Mouse (Mus musculus): ENCODE data around the gene Itpk1. TPM values are rescaled to one million over a fixed set of nuclear protein-coding genes. Genes with fewer than 3 reads are reported as not detected.

Itpk1 gene
- polyA plus RNA-seq (2012; fragmentation: generic; extraction: Trizol) = 4.5 TPM
- long read RNA-seq, experiment 1, partial matches to known transcripts = 0 of 4 reads
- long read RNA-seq, experiment 1, other reads (novel, unspliced or antisense) = 1 of 4 reads
- long read RNA-seq, experiment 2, transcript Itpk1-201 (10 exons, 2,918 nt) = major isoform, 9 of 9 reads
- long read RNA-seq, experiment 2, partial matches to known transcripts = 0 of 9 reads
- long read RNA-seq, experiment 2, other reads (novel, unspliced or antisense) = 0 of 9 reads

DNA sequence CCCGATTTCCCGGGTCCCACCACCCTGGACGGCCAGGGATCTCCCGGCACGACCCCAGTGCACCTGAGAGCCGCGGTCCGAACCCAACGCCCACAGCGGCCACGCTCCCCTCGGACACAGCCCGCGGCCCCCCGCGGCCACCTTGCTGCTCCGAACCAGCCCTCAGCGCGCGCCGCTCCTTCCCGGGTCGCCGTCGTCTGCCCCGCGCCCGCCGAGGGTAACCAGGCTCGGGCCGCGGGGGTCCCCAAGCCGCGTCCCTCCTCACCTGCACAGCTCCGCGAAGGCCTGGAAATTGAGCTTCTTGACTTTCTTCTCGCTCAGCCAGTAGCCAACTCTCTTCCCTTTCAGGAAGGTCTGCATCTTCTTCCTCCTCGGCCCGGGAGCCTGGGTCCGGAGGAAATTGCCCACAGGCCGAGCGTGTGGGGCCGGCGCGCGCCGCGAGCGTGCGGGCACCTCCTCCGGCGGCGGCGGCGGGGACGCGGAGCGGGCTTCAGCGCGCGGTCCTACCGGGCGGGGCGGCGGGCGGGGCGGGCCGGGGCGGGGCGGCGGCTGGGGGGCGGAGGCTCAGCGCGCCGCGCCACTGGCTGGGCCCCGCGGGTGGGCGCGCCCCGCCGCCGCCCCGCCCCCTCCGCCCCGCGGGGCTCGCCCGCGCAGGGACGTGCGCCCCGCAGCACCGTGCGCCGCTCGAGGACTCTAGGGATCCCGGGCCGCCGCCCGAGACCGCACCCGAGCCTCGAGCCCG is at the start of gene Itpk1:
Gene Itpk1 (minus strand): TSS at position 474 of the 742 bp plus-strand sequence.
- Histone ChIP-seq H3K36me3 (ENCODE audit: control insufficient read depth, insufficient read depth) (no peaks in the 10 kb centered on the region), H3K4me3 (ENCODE audit: insufficient read depth, poor library complexity, severe bottlenecking) (peak within 1 kb of the TSS; percentile 34), H3K79me2 (ENCODE audit: control insufficient read depth, insufficient read depth) (no peaks in the 10 kb centered on the region), H3K27me3 (ENCODE audit: control insufficient read depth, insufficient read depth, insufficient read length) (no peaks in the 10 kb centered on the region), H3K79me3 (ENCODE audit: low read depth) (no peaks in the 10 kb centered on the region), H3ac (ENCODE audit: control insufficient read depth, insufficient read length, low read depth) (peak within 1 kb of the TSS; percentile 85)
- TF ChIP-seq CTCF (IDR thresholded peaks at IDR 0.05; ENCODE audit: control insufficient read depth, insufficient read depth, insufficient read length) = no peak
- TF ChIP-seq USF1 (IDR thresholded peaks at IDR 0.05; ENCODE audit: low read depth) = no peak
- TF ChIP-seq MYOG (IDR thresholded peaks at IDR 0.05; ENCODE audit: control insufficient read depth, extremely low read depth, insufficient read length) = no peak
- no peak for TF ChIP-seq MYOD1 (IDR thresholded peaks at IDR 0.05; ENCODE audit: control insufficient read depth, insufficient read length, low read depth)
- no peak for TF ChIP-seq MAX (IDR thresholded peaks at IDR 0.05)
- TF ChIP-seq CEBPB (IDR thresholded peaks at IDR 0.05; ENCODE audit: low read depth) = no peak
- TF ChIP-seq FOSL1 (IDR thresholded peaks at IDR 0.05; ENCODE audit: insufficient read depth, low read length, poor library complexity, severe bottlenecking) = no peak

DNA sequence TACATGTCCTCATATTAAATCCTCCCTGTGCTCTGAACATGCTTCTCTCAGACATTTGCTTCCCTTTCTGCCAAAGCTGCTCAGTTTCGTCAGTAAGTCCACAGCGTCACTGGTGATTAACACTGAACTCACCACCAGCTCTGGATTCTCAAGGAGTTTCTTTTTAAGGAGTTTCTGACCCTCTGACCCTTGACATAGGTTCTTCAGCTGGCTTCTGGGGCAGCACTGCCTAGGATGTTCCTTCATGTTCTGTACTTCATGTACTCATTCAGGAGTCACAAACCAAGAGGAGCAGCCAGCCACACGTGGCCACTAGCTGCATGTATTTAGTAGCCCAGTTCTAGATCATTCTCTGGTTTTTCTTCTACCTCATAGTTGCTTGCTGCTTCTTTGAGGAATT is 43.5 kb upstream of the Itpk1 start:
- peaks cover 72% of the 10 kb centered on the region for H3K79me3 ChIP-seq (ENCODE audit: low read depth)
- H3K79me2 ChIP-seq (ENCODE audit: control insufficient read depth, insufficient read depth) = peaks cover 99% of the 10 kb centered on the region
- TF ChIP-seq USF1 (IDR thresholded peaks at IDR 0.05; ENCODE audit: low read depth) = no peak
- no peak for TF ChIP-seq FOSL1 (IDR thresholded peaks at IDR 0.05; ENCODE audit: insufficient read depth, low read length, poor library complexity, severe bottlenecking)
- no peak for TF ChIP-seq MYOG (IDR thresholded peaks at IDR 0.05; ENCODE audit: control insufficient read depth, extremely low read depth, insufficient read length)
- no peak for TF ChIP-seq MYOD1 (IDR thresholded peaks at IDR 0.05; ENCODE audit: control insufficient read depth, insufficient read length, low read depth)
- no peak for TF ChIP-seq MAX (IDR thresholded peaks at IDR 0.05)
- no peak for TF ChIP-seq CEBPB (IDR thresholded peaks at IDR 0.05; ENCODE audit: low read depth)
- TF ChIP-seq CTCF (IDR thresholded peaks at IDR 0.05; ENCODE audit: control insufficient read depth, insufficient read depth, insufficient read length) = no peak
- H3K27me3 ChIP-seq (ENCODE audit: control insufficient read depth, insufficient read depth, insufficient read length) = no peaks in the 10 kb centered on the region
- H3ac ChIP-seq (ENCODE audit: control insufficient read depth, insufficient read length, low read depth) = no peak overlapping the region
- H3K36me3 ChIP-seq (ENCODE audit: control insufficient read depth, insufficient read depth) = peaks cover 16% of the 10 kb centered on the region
- no peak overlapping the region for H3K4me3 ChIP-seq (ENCODE audit: insufficient read depth, poor library complexity, severe bottlenecking)

DNA sequence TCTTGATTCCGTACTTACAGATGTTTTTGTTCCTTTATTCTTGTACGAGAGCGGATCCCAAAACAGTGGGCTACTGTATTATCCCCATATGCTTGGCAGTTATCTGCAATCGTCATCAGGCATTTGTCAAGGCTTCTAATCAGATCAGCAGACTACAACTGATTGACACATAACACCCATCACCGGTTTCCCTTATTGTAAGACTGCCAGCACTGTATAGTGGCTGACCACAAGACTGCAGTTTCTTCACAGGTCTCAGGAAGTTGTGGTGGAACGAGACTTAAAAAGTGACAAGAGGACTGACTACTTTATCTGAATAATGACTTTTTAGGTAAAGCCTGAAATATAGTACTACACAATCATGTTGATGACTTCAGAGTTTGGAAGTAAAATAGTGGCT is 40.1 kb upstream of the Itpk1 start:
- H3K79me2 ChIP-seq (ENCODE audit: control insufficient read depth, insufficient read depth) = peaks cover 76% of the 10 kb centered on the region
- H3K27me3 ChIP-seq (ENCODE audit: control insufficient read depth, insufficient read depth, insufficient read length) = no peaks in the 10 kb centered on the region
- no peak for TF ChIP-seq CTCF (IDR thresholded peaks at IDR 0.05; ENCODE audit: control insufficient read depth, insufficient read depth, insufficient read length)
- no peak for TF ChIP-seq FOSL1 (IDR thresholded peaks at IDR 0.05; ENCODE audit: insufficient read depth, low read length, poor library complexity, severe bottlenecking)
- no peak for TF ChIP-seq MYOD1 (IDR thresholded peaks at IDR 0.05; ENCODE audit: control insufficient read depth, insufficient read length, low read depth)
- no peak for TF ChIP-seq USF1 (IDR thresholded peaks at IDR 0.05; ENCODE audit: low read depth)
- TF ChIP-seq MAX (IDR thresholded peaks at IDR 0.05) = no peak
- no peak for TF ChIP-seq CEBPB (IDR thresholded peaks at IDR 0.05; ENCODE audit: low read depth)
- TF ChIP-seq MYOG (IDR thresholded peaks at IDR 0.05; ENCODE audit: control insufficient read depth, extremely low read depth, insufficient read length) = no peak
- H3K36me3 ChIP-seq (ENCODE audit: control insufficient read depth, insufficient read depth) = peaks cover 28% of the 10 kb centered on the region
- H3ac ChIP-seq (ENCODE audit: control insufficient read depth, insufficient read length, low read depth) = no peak overlapping the region
- peaks cover 42% of the 10 kb centered on the region for H3K79me3 ChIP-seq (ENCODE audit: low read depth)
- H3K4me3 ChIP-seq (ENCODE audit: insufficient read depth, poor library complexity, severe bottlenecking) = no peak overlapping the region

DNA sequence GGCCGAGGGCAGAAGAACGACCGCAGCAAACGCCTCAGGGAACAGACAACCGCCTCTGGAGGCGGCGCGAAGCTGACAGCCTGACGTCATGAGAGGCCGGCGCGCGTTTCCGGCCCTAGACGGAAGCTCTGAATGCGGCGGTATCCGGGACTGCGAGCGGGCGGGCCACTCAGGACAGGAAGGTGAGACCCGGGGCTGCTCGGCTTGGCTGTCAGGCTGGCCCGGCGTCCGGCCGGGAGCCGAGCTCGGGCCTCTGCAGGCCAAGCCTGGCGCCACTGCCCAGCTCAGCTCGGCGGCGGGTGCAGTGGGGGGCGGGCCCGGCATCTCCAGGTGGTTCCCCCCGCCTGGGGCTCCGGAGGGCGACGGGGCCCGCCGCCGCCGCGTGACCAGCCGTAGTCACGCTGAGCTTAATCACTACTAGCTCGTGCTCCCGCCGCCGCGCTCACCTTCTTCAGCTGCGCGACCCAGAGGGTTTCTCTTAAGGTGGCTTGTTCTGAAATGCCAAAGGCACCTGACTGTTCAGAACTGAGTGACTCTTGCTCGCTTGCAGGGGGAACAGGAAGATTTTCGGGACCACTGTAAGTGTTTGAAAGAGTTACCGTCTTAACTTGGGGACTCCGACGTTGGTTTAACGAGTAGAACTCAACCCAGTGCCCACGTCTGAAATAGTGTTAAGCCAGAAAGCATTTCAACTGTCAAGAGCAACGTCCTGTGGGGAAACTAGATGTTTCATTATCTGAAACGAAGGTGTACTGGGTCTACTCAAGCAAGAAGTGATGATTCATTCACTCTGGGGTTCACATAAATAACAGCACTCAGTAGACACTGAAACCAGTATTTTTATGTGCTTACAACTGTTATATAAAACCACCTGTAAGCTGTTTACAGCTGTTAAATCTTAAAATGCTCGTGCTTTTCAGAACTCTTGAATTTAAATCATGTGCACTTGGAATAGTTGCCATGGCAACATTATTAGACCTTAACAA is 39.2 kb upstream of the Itpk1 start, which contains the start of the genes Moap1 and Tmem251:
Gene Moap1 (minus strand): TSS at position 73 of the 986 bp plus-strand sequence.
Gene Tmem251 (plus strand): TSS at position 174 of the 986 bp plus-strand sequence.
- Histone ChIP-seq H3K4me3 (ENCODE audit: insufficient read depth, poor library complexity, severe bottlenecking) (peak within 1 kb of the TSS; percentile 61), H3K79me3 (ENCODE audit: low read depth) (peaks cover 37% of the 10 kb centered on the region), H3ac (ENCODE audit: control insufficient read depth, insufficient read length, low read depth) (peak within 1 kb of the TSS; percentile 84), H3K79me2 (ENCODE audit: control insufficient read depth, insufficient read depth) (peaks cover 66% of the 10 kb centered on the region), H3K27me3 (ENCODE audit: control insufficient read depth, insufficient read depth, insufficient read length) (no peaks in the 10 kb centered on the region), H3K36me3 (ENCODE audit: control insufficient read depth, insufficient read depth) (peaks cover 24% of the 10 kb centered on the region)
- no peak for TF ChIP-seq USF1 (IDR thresholded peaks at IDR 0.05; ENCODE audit: low read depth)
- TF ChIP-seq MYOG (IDR thresholded peaks at IDR 0.05; ENCODE audit: control insufficient read depth, extremely low read depth, insufficient read length) = no peak
- no peak for TF ChIP-seq CTCF (IDR thresholded peaks at IDR 0.05; ENCODE audit: control insufficient read depth, insufficient read depth, insufficient read length)
- no peak for TF ChIP-seq FOSL1 (IDR thresholded peaks at IDR 0.05; ENCODE audit: insufficient read depth, low read length, poor library complexity, severe bottlenecking)
- no peak for TF ChIP-seq MAX (IDR thresholded peaks at IDR 0.05)
- TF ChIP-seq CEBPB (IDR thresholded peaks at IDR 0.05; ENCODE audit: low read depth) = no peak
- TF ChIP-seq MYOD1 (IDR thresholded peaks at IDR 0.05; ENCODE audit: control insufficient read depth, insufficient read length, low read depth) = no peak

Data from C2C12 (cell line).